Mouse (Mus musculus) embryonic stem cell, embryonic (primary cell): Measurements from ENCODE around the gene Zc3h10.

Experiments
- CTCF ChIA-PET, 4 experiments: fragments of 300-600 bp in 2 of 4; fragments of 350-600 bp in 2 of 4; sonication (Branson Sonifier 250); formaldehyde crosslinking; loops; one replicate each; lab custom pipeline; 2022; ENCODE audit warnings: inconsistent platforms in 2 of 4; lab: Charles Lee
- POLR2A ChIA-PET, 4 experiments: fragments of 300-600 bp in 2 of 4; fragments of 350-600 bp in 2 of 4; sonication (Branson Sonifier 250); formaldehyde crosslinking; loops; one replicate each; lab custom pipeline; 2022; ENCODE audit warnings: antibody characterized with exemption in 4 of 4, inconsistent platforms in 1 of 4; lab: Charles Lee

Zc3h10 gene

GRCm38 (mm10) chr10:128547361-128548032 is at the start of gene Zc3h10:
Zc3h10 (minus strand) TSS chr10:128547774.
- ChIA-PET CTCF (interaction anchor here in 3 of 4 experiments (0.5 to 2.8 kb wide), 22 partner anchors 9 to 366 kb away, joined by 3 to 18 read pairs (median 5); partner anchors contain the start of genes Esyt1 (in 3 of the 3), Coq10a (in 1 of the 3), Myl6 (in 1 of the 3) and Nabp2 (in 1 of the 3)), POLR2A (interaction anchor here (0.6 to 5.3 kb wide), 211 partner anchors 8 to 1258 kb away, joined by 3 to 250 read pairs (median 5); partner anchors contain the start of genes Esyt1 (in 4 of the 4), Myl6b (in 4 of the 4), Pa2g4 (in 4 of the 4) and Cnpy2 (in 3 of the 4))

GRCm38 (mm10) chr10:128592797-128593196 is 45.2 kb upstream of the Zc3h10 start:
- CTCF ChIA-PET = interaction anchor here in 3 of 4 experiments (0.6 to 1.0 kb wide), 8 partner anchors 8 to 271 kb away, joined by 3 to 12 read pairs (median 4); no protein-coding TSS in a partner anchor
- POLR2A ChIA-PET = interaction anchor here in 3 of 4 experiments (0.6 to 5.3 kb wide), 14 partner anchors 8 to 323 kb away, joined by 3 to 28 read pairs (median 4); partner anchors contain the start of genes Nabp2 (in 1 of the 3), Pa2g4 (in 1 of the 3), Rnf41 (in 1 of the 3) and Stat2 (in 1 of the 3)

DNA sequence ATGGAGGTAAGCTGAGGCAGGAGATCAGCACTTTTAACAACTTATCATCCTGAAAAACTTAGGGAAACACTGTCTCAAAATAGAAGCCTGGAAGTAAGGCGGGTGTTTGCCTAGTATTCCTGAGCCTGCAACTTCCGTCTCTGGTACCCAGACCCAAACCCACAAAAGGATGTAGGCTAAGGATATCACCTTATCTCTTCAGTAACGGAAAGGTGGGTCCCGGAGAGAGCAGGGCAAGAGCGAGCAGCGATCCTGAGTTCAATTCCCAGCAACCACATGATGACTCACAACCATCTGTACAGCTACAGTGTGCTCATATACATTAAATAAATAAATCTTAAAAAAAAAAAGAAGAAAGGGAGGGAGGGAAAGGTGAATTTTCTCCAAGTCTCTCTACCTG is 43.9 kb upstream of the Zc3h10 start:
- ChIA-PET POLR2A (interaction anchor here in 3 of 4 experiments (1.3 to 5.3 kb wide), 5 partner anchors 10 to 44 kb away, joined by 4 to 28 read pairs (median 5); partner anchors contain the start of genes Pa2g4 (in 1 of the 3) and Zc3h10 (in 1 of the 3)), CTCF (interaction anchor here in 2 of 4 experiments (1.1 to 1.2 kb wide), 2 partner anchors 21 to 25 kb away, joined by 3 to 4 read pairs; partner anchors contain the start of gene Pa2g4 (in 1 of the 2))

GRCm38 (mm10) chr10:128590193-128590690 is 42.7 kb upstream of the Zc3h10 start:
- POLR2A ChIA-PET = interaction anchor here (0.5 to 5.3 kb wide), 29 partner anchors 11 to 333 kb away, joined by 3 to 28 read pairs (median 4); partner anchors contain the start of genes Pa2g4 (in 3 of the 4), Zc3h10 (in 2 of the 4), Coq10a (in 1 of the 4) and Esyt1 (in 1 of the 4)

GRCm38 (mm10) chr10:128589464-128590192 is 42.1 kb upstream of the Zc3h10 start, which contains the start of gene Erbb3:
Erbb3 (minus strand) TSS chr10:128589652.
- ChIA-PET POLR2A (interaction anchor here (0.5 to 5.3 kb wide), 29 partner anchors 12 to 333 kb away, joined by 3 to 28 read pairs (median 4); partner anchors contain the start of genes Pa2g4 (in 3 of the 4), Zc3h10 (in 2 of the 4), Esyt1 (in 1 of the 4) and Rab5b (in 1 of the 4)), CTCF (interaction anchor here (0.5 to 2.3 kb wide), 50 partner anchors 10 to 1756 kb away, joined by 3 to 14 read pairs (median 4); partner anchors contain the start of genes Nabp2 (in 2 of the 4), Pa2g4 (in 2 of the 4), Rnf41 (in 2 of the 4) and Ankrd52 (in 1 of the 4))

More at GRCm38 (mm10) chr10:128590193-128590690, 42.7 kb upstream of the Zc3h10 start:
- CTCF ChIA-PET = interaction anchor here (0.5 to 2.3 kb wide), 55 partner anchors 9 to 1755 kb away, joined by 3 to 14 read pairs (median 4); partner anchors contain the start of genes Nabp2 (in 2 of the 4), Pa2g4 (in 2 of the 4), Rnf41 (in 2 of the 4) and Ankrd52 (in 1 of the 4)

DNA sequence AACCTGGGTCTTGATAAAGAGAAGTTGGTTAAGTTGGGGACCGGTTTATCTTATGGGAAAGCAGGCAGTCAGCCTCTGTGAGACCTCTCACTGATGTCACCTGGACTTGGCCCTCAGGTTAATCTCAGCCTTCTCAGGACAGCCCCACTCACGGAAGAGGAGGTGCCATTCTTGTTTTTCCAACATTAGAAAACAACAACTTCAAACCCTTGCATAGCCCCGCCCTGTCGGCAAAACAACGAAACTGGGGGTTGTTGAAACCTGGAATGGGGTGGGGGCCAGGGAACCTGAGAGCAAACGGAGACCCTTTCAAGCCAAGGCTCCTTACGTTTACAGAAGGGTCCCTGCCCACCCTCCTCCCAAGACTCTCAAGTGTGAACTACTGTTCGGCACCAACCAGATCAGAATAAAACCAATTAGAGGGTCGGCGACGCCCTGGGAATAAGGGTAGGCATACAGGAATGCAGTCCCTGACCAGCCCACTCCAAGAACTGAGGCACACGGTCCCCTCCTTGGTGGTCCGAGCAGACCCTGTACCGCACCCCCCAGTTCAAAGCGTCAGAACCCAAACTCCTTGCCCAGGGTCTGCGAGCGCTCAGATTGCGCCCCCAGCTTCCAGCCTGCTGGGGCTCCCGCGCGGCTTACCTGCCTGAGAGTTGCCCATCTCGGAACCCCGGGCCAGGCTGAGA is 41.3 kb upstream of the Zc3h10 start:
- POLR2A ChIA-PET = interaction anchor here in 2 of 4 experiments (0.6 to 5.3 kb wide), 8 partner anchors 11 to 63 kb away, joined by 3 to 28 read pairs (median 8); partner anchors contain the start of genes Pa2g4 (in 2 of the 2), Esyt1 (in 1 of the 2) and Zc3h10 (in 1 of the 2)

DNA sequence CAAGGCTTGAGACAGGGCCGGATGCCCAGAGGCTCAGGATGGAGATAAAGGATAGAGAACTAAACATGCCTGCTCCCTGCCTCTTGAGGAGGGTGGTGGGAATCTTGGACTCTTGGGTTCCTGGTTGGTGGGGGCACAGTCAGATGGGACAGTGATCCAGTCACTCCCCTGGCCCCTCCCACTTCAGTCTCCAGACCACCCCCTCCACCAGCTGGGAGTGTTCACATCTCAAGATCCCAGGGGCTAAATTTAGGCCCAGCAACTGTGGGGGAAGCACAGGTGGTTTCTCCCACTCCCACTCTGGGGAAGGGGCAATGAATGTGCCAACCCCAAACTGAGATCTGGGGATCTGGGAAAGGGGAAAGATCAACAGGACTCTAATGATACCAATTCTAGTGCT is 40.6 kb upstream of the Zc3h10 start:
- ChIA-PET POLR2A (interaction anchor here in 3 of 4 experiments (0.6 to 5.3 kb wide), 8 partner anchors 12 to 126 kb away, joined by 3 to 28 read pairs (median 5); partner anchors contain the start of gene Pa2g4 (in 3 of the 3)), CTCF (interaction anchor here in 1 of 4 experiments (1.2 kb wide), 1 partner anchor 25 kb away, joined by 3 read pairs; no protein-coding TSS in a partner anchor)

More for the DNA sequence above, 41.3 kb upstream of the Zc3h10 start:
- CTCF ChIA-PET = interaction anchor here in 1 of 4 experiments (1.9 to 2.3 kb wide), 3 partner anchors 16 to 178 kb away, joined by 9 to 14 read pairs (median 10); partner anchors contain the start of genes Nabp2, Pa2g4 and Rnf41

DNA sequence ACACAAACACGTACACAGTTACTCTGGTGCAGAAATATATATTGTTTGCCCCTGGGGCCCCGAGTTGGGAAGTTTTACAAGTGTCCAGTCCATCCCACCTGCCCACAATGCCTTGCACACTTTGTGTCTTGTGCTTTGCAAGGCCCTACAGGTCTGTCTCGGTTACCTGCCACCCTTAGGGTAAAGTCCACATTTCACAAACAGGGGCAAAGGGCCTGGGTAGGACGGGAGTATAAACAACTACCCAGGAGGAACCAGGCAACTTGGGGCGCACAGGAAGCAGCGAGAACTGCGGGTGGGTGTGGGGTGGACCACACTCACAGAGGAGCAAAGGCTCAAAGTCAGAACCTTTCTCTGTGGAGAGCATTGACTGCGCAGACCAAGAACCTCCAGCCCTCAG is 40.1 kb upstream of the Zc3h10 start:
- POLR2A ChIA-PET = interaction anchor here in 3 of 4 experiments (1.0 to 3.0 kb wide), 12 partner anchors 11 to 126 kb away, joined by 3 to 16 read pairs (median 5); partner anchors contain the start of genes Pa2g4 (in 3 of the 3), Rab5b (in 1 of the 3) and Zc3h10 (in 1 of the 3)
- CTCF ChIA-PET = interaction anchor here in 1 of 4 experiments (1.2 kb wide), 1 partner anchor 25 kb away, joined by 3 read pairs; no protein-coding TSS in a partner anchor

DNA sequence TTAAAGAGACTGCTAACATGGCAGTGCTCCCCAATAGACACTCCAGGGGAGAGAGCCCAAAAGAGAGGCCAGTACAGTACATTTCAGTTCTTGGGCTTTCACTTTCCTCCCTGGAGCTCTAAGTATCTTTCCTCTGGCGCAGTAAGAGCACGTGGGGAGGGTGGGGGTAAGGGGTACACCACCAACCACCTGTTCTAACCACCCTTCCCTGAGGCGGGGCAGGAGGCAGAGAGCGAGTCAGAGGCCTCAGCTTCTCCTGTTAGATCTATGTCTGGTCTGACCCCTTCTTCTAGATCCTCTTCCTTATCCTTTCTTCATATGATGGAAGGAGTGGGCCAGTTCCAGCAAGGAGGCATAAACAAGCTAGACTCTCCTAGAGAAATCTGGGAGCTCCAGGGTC is 39.5 kb upstream of the Zc3h10 start:
- ChIA-PET POLR2A (interaction anchor here in 3 of 4 experiments (0.5 to 3.0 kb wide), 23 partner anchors 9 to 496 kb away, joined by 3 to 16 read pairs (median 4); partner anchors contain the start of genes Pa2g4 (in 3 of the 3), Zc3h10 (in 2 of the 3), Baz2a (in 1 of the 3) and Cdk2 (in 1 of the 3)), CTCF (interaction anchor here in 3 of 4 experiments (0.6 to 1.2 kb wide), 5 partner anchors 12 to 496 kb away, joined by 3 to 4 read pairs (median 3); partner anchors contain the start of gene Baz2a (in 1 of the 3))

DNA sequence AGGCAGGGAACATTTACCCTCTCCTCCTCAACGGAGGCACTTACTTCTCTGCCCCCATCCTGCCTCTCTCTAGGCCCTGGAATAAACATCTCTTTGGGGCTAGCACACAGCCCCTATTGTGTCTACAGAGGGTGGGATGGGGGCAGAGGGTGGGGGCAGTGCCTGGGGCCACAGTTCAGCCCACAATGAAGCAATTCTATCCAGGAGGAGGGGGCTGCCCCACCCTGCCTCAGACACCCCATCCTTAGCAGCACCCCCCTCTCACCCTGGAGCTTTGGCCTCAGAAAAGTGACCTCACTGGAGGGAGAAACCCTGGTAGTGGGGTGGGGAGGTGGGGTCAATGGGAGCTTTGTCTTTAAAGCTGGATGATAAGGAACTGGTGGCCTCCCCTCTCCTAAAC is 39.0 kb upstream of the Zc3h10 start:
- ChIA-PET CTCF (interaction anchor here in 3 of 4 experiments (0.6 to 1.1 kb wide), 5 partner anchors 12 to 496 kb away, joined by 3 to 4 read pairs (median 3); partner anchors contain the start of gene Baz2a (in 1 of the 3)), POLR2A (interaction anchor here (0.6 to 3.0 kb wide), 21 partner anchors 9 to 495 kb away, joined by 3 to 16 read pairs (median 4); partner anchors contain the start of genes Pa2g4 (in 3 of the 4), Zc3h10 (in 2 of the 4), Baz2a (in 1 of the 4) and Rab5b (in 1 of the 4))

GRCm38 (mm10) chr10:128584386-128584785 is 36.8 kb upstream of the Zc3h10 start:
- ChIA-PET CTCF (interaction anchor here (0.5 to 2.8 kb wide), 28 partner anchors 10 to 329 kb away, joined by 3 to 13 read pairs (median 5); partner anchors contain the start of genes Esyt1 (in 1 of the 4), Myl6 (in 1 of the 4), Myl6b (in 1 of the 4) and Nabp2 (in 1 of the 4)), POLR2A (interaction anchor here in 3 of 4 experiments (0.5 to 3.7 kb wide), 89 partner anchors 9 to 639 kb away, joined by 3 to 88 read pairs (median 4); partner anchors contain the start of genes Pa2g4 (in 3 of the 3), Zc3h10 (in 3 of the 3), Cnpy2 (in 2 of the 3) and Esyt1 (in 2 of the 3))

GRCm38 (mm10) chr10:128583644-128584043 is 36.1 kb upstream of the Zc3h10 start:
- CTCF ChIA-PET = interaction anchor here (0.5 to 2.8 kb wide), 19 partner anchors 9 to 330 kb away, joined by 3 to 13 read pairs (median 5); partner anchors contain the start of genes Esyt1 (in 1 of the 4), Myl6 (in 1 of the 4), Myl6b (in 1 of the 4) and Pa2g4 (in 1 of the 4)
- POLR2A ChIA-PET = interaction anchor here in 3 of 4 experiments (0.5 to 3.7 kb wide), 66 partner anchors 9 to 638 kb away, joined by 3 to 88 read pairs (median 6); partner anchors contain the start of genes Pa2g4 (in 3 of the 3), Zc3h10 (in 3 of the 3), Esyt1 (in 2 of the 3) and Bloc1s1 (in 1 of the 3)

- ChIA-PET CTCF (interaction anchor here in 1 of 4 experiments (0.6 kb wide), 1 partner anchor 1324 kb away, joined by 3 read pairs; no protein-coding TSS in a partner anchor), POLR2A (interaction anchor here in 2 of 4 experiments (0.9 to 1.2 kb wide), 4 partner anchors 14 to 42 kb away, joined by 3 read pairs; partner anchors contain the start of genes Zc3h10 (in 2 of the 2) and Pa2g4 (in 1 of the 2))
Measured at GRCm38 (mm10) chr10:128579731-128580130, 32.2 kb upstream of the Zc3h10 start.

GRCm38 (mm10) chr10:128579298-128579697 is 31.7 kb upstream of the Zc3h10 start:
- ChIA-PET POLR2A (interaction anchor here in 2 of 4 experiments (0.6 to 1.2 kb wide), 5 partner anchors 13 to 83 kb away, joined by 3 to 4 read pairs (median 3); partner anchors contain the start of genes Zc3h10 (in 2 of the 2) and Pa2g4 (in 1 of the 2)), CTCF (interaction anchor here in 1 of 4 experiments (0.6 kb wide), 1 partner anchor 1323 kb away, joined by 3 read pairs; no protein-coding TSS in a partner anchor)
